Mouse (Mus musculus) hindbrain, embryonic 11.5 days (tissue): Measurements from ENCODE around the gene Pgap3. TPM values are rescaled to one million over a fixed set of nuclear protein-coding genes. Genes with fewer than 3 reads are reported as not detected.

Experiments
- ATAC-seq: fragments of 200-750 bp; cut with Nextera tagmentation; 2 replicates; pipeline ENCODE4 v1.8.0; 2017; ENCODE audit warnings: mild to moderate bottlenecking, moderate TSS enrichment, moderate library complexity; ENCODE audit not compliant: low FRiP score
- DNase-seq: peaks from one replicate; pipeline ENCODE4 v3.0.0-alpha.2; 2015; ENCODE audit warnings: low spot score
- H3K27ac ChIP-seq: fragments of 300-500 bp; sonication (generic); 2 replicates; pipeline ENCODE4 v1.5.1; 2014; ENCODE audit warnings: mild to moderate bottlenecking, low read depth, low read length
- H3K27me3 ChIP-seq: fragments of 300-500 bp; sonication (generic); 2 replicates; pipeline ENCODE4 v1.6.1; 2014; ENCODE audit warnings: mild to moderate bottlenecking, low read length, moderate library complexity, mixed read lengths; ENCODE audit not compliant: control insufficient read depth, insufficient read depth
- H3K36me3 ChIP-seq: fragments of 300-500 bp; sonication (generic); 2 replicates; pipeline ENCODE4 v1.6.1; 2014; ENCODE audit warnings: mild to moderate bottlenecking, low read length, moderate library complexity, mixed read lengths; ENCODE audit not compliant: control insufficient read depth, insufficient read depth
- H3K4me1 ChIP-seq: fragments of 300-500 bp; sonication (generic); replicated peaks from 2 replicates; pipeline ENCODE4 v1.6.1; 2014; ENCODE audit warnings: low read length, mixed read lengths; ENCODE audit not compliant: control insufficient read depth, insufficient read depth
- H3K4me2 ChIP-seq: fragments of 300-500 bp; sonication (generic); replicated peaks from 2 replicates; pipeline ENCODE4 v1.6.1; 2014; ENCODE audit warnings: mild to moderate bottlenecking, low read depth, low read length
- H3K4me3 ChIP-seq: fragments of 300-500 bp; sonication (generic); 2 replicates; pipeline ENCODE4 v1.5.1; 2014; ENCODE audit warnings: low read depth, low read length
- H3K9ac ChIP-seq: fragments of 300-500 bp; sonication (generic); 2 replicates; pipeline ENCODE4 v1.6.1; 2014; ENCODE audit warnings: low read depth, low read length
- H3K9me3 ChIP-seq: fragments of 300-500 bp; sonication (generic); 2 replicates; pipeline ENCODE4 v1.6.1; 2016; ENCODE audit warnings: low read length; ENCODE audit not compliant: control insufficient read depth
- WGBS: fragments of 180-500 bp; shearing (Covaris S2); extraction: QIAGEN DNeasy Blood & Tissue Kit; methylation state at CpG from one replicate; pipeline ENCODE4 v1.1.7; 2014; 5-methylcytosine and 5-hydroxymethylcytosine counted together
- polyA plus RNA-seq: library from polyadenylated mRNA; unstranded; fragments of >200 nt; fragmentation: Nextera tagmentation; extraction: Ambion mirVana; gene quantifications from 2 replicates; pipeline ENCODE4 v1.2.1, GENCODE M21; 2014

Pgap3 gene
- polyA plus RNA-seq, 1 experiment from 2014 or later, result 4.3 TPM

DNA sequence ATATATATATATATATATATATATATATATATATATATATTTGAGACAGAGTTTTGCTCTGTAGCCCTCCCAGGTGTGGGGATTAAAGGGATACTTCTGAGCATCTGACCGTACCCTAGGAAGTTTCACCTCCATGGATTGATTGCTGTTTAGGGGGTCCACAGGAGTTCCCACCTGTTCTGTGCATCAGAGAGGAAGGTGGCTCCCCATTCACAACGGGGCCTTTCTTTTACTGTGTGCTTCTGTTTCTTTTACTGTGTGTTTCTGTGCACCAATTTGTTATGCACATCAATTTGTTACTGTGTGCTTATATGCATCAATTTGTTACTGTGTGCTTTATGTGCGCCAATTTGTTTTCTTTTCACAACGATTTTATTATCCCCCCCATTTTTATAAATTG is 59.1 kb downstream of the Pgap3 start:
- no peak overlapping the region for H3K9ac ChIP-seq
- no peaks in the 10 kb centered on the region for H3K36me3 ChIP-seq
- no peak overlapping the region for H3K4me2 ChIP-seq
- H3K4me1 ChIP-seq, result peaks cover 6% of the 10 kb centered on the region
- WGBS, result 60% methylated on average over 4 of the region's 4 CpGs
- H3K4me3 ChIP-seq, result no peak overlapping the region
- H3K27ac ChIP-seq, result no peak overlapping the region
- H3K9me3 ChIP-seq, result no peaks in the 10 kb centered on the region
- ATAC-seq (no peak), DNase-seq (no peak)
- peaks cover 76% of the 10 kb centered on the region for H3K27me3 ChIP-seq

DNA sequence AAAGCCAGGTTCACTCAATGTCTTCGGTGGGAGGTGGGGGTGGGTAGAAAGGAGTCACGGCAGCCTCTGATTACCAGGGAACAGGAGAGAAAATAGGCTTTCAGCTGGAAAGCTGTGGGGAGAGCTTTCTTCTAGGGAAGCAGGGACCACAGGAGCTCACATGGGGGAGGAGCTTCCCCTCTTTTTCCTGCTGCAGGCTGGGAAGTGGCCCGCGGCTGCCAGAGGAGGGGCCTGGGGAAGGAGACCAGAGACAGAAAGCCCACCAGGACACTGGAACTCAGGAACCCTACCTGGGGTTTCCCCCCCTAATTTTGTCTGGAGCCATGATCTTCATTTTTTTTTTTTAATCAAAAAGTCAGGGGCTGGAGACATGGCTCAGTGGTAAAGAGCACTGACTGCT is 59.7 kb downstream of the Pgap3 start:
- no peak overlapping the region for H3K4me3 ChIP-seq
- H3K27me3 ChIP-seq, result peaks cover 77% of the 10 kb centered on the region
- H3K4me2 ChIP-seq, result no peak overlapping the region
- no peaks in the 10 kb centered on the region for H3K36me3 ChIP-seq
- H3K4me1 ChIP-seq, result peaks cover 6% of the 10 kb centered on the region
- H3K9ac ChIP-seq, result no peak overlapping the region
- no peaks in the 10 kb centered on the region for H3K9me3 ChIP-seq
- no peak overlapping the region for H3K27ac ChIP-seq
- ATAC-seq, result no peak
- no peak for DNase-seq
- 6% methylated on average over 3 of the region's 4 CpGs for WGBS

DNA sequence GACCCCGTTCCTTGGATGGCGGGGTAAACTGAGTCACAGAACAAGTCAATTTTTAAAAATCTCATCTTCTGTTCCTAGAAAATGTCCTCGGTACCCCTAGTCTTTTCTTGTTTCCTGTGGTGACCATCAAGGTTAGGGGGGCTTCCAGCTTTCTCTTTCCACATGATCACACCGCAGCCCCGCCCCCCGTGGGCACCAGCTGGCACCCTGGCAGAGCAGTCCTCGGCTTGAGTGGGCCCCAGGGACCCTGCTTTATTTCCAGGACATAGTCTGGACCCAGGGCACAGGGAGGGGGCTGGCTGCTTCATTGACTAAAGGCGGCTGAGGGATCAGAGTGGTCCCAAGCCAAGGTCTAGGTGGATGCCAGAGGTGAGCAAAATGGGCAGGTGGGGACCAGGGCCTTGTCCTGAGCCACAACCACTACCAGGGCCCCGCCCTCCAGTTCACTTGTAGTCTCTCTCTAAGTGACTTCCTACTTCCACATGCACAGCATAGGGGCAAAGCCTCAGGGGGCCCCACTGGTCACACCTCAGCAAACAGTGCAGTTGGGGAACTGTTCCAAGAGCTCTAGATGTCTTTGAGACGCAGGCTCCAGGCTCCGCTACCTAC is 60.5 kb downstream of the Pgap3 start:
- peaks cover 6% of the 10 kb centered on the region for H3K4me1 ChIP-seq
- DNase-seq (no peak), ATAC-seq (no peak)
- H3K36me3 ChIP-seq, result no peaks in the 10 kb centered on the region
- H3K9me3 ChIP-seq, result no peaks in the 10 kb centered on the region
- H3K27me3 ChIP-seq, result peaks cover 80% of the 10 kb centered on the region
- 9% methylated on average over 11 of the region's 11 CpGs for WGBS
- H3K9ac ChIP-seq, result no peak overlapping the region
- H3K27ac ChIP-seq, result no peak overlapping the region
- no peak overlapping the region for H3K4me3 ChIP-seq
- H3K4me2 ChIP-seq, result peak overlapping the region; percentile 78; the same call in 1 of the 2 replicates

DNA sequence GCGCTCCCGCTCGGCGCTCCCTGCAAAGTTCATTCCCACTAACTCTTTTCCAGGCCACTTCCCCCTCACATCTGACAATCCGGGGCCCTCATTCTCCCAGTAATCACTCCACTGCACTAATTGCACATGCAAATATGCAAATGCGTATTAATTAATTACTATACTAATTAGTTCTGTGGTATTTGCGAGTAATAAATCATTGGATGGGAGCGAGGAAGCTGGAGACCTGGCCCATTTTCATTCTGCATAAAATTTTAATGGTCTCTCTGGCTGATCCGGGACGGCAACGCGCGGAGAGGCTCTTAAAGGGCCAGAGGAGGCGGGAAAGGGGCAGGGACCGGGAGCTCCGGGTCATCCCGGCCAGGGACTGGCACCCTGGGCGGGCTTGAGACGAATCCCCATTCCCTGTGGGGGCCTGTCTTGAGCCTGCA is 61.2 kb downstream of the Pgap3 start:
- H3K27me3 ChIP-seq, result peaks cover 85% of the 10 kb centered on the region
- H3K9me3 ChIP-seq, result no peaks in the 10 kb centered on the region
- DNase-seq (peak; percentile 53), ATAC-seq (no peak)
- H3K27ac ChIP-seq, result no peak overlapping the region
- H3K4me2 ChIP-seq, result peak overlapping the region; percentile 78
- under 1% methylated on average over 18 of the region's 19 CpGs for WGBS
- peak overlapping the region; percentile 36 for H3K4me3 ChIP-seq
- H3K9ac ChIP-seq, result peak overlapping the region; percentile 44; the same call in 1 of the 2 replicates
- no peaks in the 10 kb centered on the region for H3K36me3 ChIP-seq
- H3K4me1 ChIP-seq, result peaks cover 9% of the 10 kb centered on the region

Other genes with a start within 250 kb of the Pgap3 start
- gene Med1, start 207.2 kb downstream of the Pgap3 start, polyA plus RNA-seq, result 81.8 and 82.8 TPM in 2 replicates
- 12.0 and 16.5 TPM in 2 replicates for gene Cdk12, start 197.4 kb downstream of the Pgap3 start, polyA plus RNA-seq
- 0.27 and 0.36 TPM in 2 replicates for gene Neurod2, start 70.8 kb downstream of the Pgap3 start, polyA plus RNA-seq
- gene Ppp1r1b, start 52.1 kb downstream of the Pgap3 start, polyA plus RNA-seq, result 0.29 and 0.70 TPM in 2 replicates
- gene Stard3, start 42.1 kb downstream of the Pgap3 start, polyA plus RNA-seq, result 40.1 and 43.2 TPM in 2 replicates
- gene Tcap, start 16.7 kb downstream of the Pgap3 start, polyA plus RNA-seq, result 0.53 and 0.54 TPM in 2 replicates
- 0.54 and 0.93 TPM in 2 replicates for gene Pnmt, start 14.0 kb downstream of the Pgap3 start, polyA plus RNA-seq
- gene Erbb2, start 12.0 kb upstream of the Pgap3 start, polyA plus RNA-seq, result 15.5 and 17.2 TPM in 2 replicates
- 152 and 167 TPM in 2 replicates for gene Mien1, start 38.5 kb upstream of the Pgap3 start, polyA plus RNA-seq
- 2.1 and 3.3 TPM in 2 replicates for gene Grb7, start 45.9 kb upstream of the Pgap3 start, polyA plus RNA-seq
- gene Ikzf3, start 145.5 kb upstream of the Pgap3 start, polyA plus RNA-seq, result 0.11 and 0.60 TPM in 2 replicates
- 0.21 TPM in 1 of 2 replicates, not detected in the other for gene Zpbp2, start 150.6 kb upstream of the Pgap3 start, polyA plus RNA-seq
- gene Ormdl3, start 186.9 kb upstream of the Pgap3 start, polyA plus RNA-seq, result 10.9 and 12.2 TPM in 2 replicates
- not detected in 2 replicates for gene Lrrc3c, start 197.8 kb upstream of the Pgap3 start, polyA plus RNA-seq
- gene Gm12355, start 225.2 kb upstream of the Pgap3 start, polyA plus RNA-seq, result 0.85 and 1.8 TPM in 2 replicates
- gene Gsdma3, start 225.9 kb upstream of the Pgap3 start, polyA plus RNA-seq, result not detected in 2 replicates
- gene Gsdma2, start 246.3 kb upstream of the Pgap3 start, polyA plus RNA-seq, result not detected in 2 replicates